Mouse (Mus musculus): ENCODE measurements at regions not wholly inside any gene's neighbourhood (a gene's known extent, or its start where the extent isn't known, plus 50 kb on each side); places are given as distances from the start of the nearest gene placed in this dataset.

DNA sequence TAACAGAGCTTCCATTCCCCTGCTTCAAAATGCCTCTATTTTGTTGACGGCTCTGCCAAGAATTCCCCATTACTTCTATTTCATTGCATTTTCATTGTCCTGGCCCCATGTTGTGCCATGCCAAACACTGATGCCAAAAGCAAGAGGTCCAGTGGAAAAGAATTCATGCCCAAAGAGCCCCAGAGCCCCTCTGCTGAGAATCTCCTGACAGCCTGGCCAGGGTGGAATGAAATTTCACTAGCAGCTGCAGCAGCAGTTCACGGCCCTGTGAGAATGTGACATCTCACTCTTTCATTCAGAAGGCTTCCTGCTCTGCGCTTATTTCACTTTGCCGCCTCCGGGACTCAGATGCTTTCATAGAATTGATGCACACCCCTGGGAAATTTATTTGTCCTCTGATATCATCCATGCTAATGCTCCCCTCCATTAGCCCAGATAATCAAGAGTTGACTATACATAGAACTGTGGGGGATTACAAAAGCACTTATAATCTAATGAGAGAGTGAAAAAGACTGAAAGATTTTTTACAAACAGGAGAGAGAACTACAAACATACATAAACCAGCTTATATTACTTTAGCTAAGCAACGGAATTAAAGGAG lies 911.7 kb upstream of the Map3k7 start:
- no peaks in the 10 kb centered on the region for H3K4me1 ChIP-seq (ENCODE audit: control insufficient read depth in 1 of 2, insufficient read depth in 2 of 2, low read length in 2 of 2)
- no peak overlapping the region for H3K9ac ChIP-seq (ENCODE audit: control insufficient read depth, low read depth, low read length, poor library complexity, severe bottlenecking)
- H3K79me2 ChIP-seq (ENCODE audit: control insufficient read depth, insufficient read depth, low read length, poor library complexity), result no peaks in the 10 kb centered on the region
- no peak overlapping the region for H3K4me3 ChIP-seq (ENCODE audit: control insufficient read depth in 1 of 2, insufficient read depth in 1 of 2, low read depth in 2 of 2, low read length in 2 of 2)
- H3K9me3 ChIP-seq (replicated peaks; ENCODE audit: insufficient read depth, low read length), result no peaks in the 10 kb centered on the region
- no peaks in the 10 kb centered on the region for H3K27me3 ChIP-seq (ENCODE audit: control insufficient read depth in 1 of 2, insufficient read depth in 2 of 2, low read length in 2 of 2)
- no peaks in the 10 kb centered on the region for H3K36me3 ChIP-seq (ENCODE audit: control insufficient read depth in 1 of 2, insufficient read depth in 2 of 2, low read length in 2 of 2)
- no peak for DNase-seq (ENCODE audit: low read depth, low spot score)
- no peak overlapping the region for H3K27ac ChIP-seq (ENCODE audit: control insufficient read depth, low read depth, low read length)
- TF ChIP-seq UBTF (IDR thresholded peaks at IDR 0.05; ENCODE audit: borderline replicate concordance, insufficient read depth, low read depth, low read length) (no peak), ELF1 (IDR thresholded peaks at IDR 0.05; ENCODE audit: low read depth, low read length) (no peak), ETS1 (IDR thresholded peaks at IDR 0.05; ENCODE audit: low read depth, low read length) (no peak), TAL1 (IDR thresholded peaks at IDR 0.05; ENCODE audit: low read length) (no peak), KAT2A (conservative IDR thresholded peaks at IDR 0.05; ENCODE audit: low read depth, low read length) (no peak), POLR2AphosphoS5 (IDR thresholded peaks at IDR 0.05; ENCODE audit: borderline replicate concordance, low read depth, low read length) (no peak), NRF1 (IDR thresholded peaks at IDR 0.05; ENCODE audit: insufficient read depth, low read depth, low read length, poor library complexity, severe bottlenecking) (no peak), ZC3H11A (IDR thresholded peaks at IDR 0.05; ENCODE audit: low read depth, low read length) (no peak), EP300 (IDR thresholded peaks at IDR 0.05; ENCODE audit: low read depth in 1 of 2, low read length in 2 of 2) (no peak), E2F4 (IDR thresholded peaks at IDR 0.05; ENCODE audit: borderline replicate concordance, low read depth, low read length) (no peak), USF2 (IDR thresholded peaks at IDR 0.05; ENCODE audit: borderline replicate concordance in 1 of 2, insufficient read depth in 1 of 2, low read depth in 1 of 2, low read length in 2 of 2) (no peak), ZMIZ1 (IDR thresholded peaks at IDR 0.05; ENCODE audit: low read depth, low read length) (no peak)

DNA sequence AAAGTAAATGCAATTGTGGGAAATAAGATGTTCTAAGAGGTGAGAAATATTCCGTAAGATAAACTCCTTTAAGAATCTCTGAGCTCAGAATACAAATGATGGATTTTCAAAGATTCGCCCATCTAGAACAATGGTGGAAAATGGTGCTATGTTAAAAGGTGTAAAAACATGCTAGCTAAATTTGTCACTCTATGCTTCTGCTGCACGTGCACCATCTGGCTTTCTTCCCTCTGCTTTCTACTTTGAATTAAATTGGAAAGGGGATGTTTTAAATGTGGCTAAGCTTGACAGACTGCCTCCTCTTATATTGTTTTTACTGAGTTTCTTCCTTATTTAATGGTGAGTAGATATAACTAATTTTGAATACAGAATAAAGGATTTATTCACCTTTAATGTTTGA lies 887.7 kb upstream of the Map3k7 start:
- H3K9me3 ChIP-seq (replicated peaks; ENCODE audit: insufficient read depth, low read length), result no peaks in the 10 kb centered on the region

More for the DNA sequence above, 887.7 kb upstream of the Map3k7 start:
- Histone ChIP-seq H3K79me2 (ENCODE audit: control insufficient read depth, insufficient read depth, low read length, poor library complexity) (no peaks in the 10 kb centered on the region), H3K9ac (ENCODE audit: control insufficient read depth, low read depth, low read length, poor library complexity, severe bottlenecking) (no peak overlapping the region), H3K36me3 (ENCODE audit: control insufficient read depth in 1 of 2, insufficient read depth in 2 of 2, low read length in 2 of 2) (no peaks in the 10 kb centered on the region), H3K27ac (ENCODE audit: control insufficient read depth, low read depth, low read length) (no peak overlapping the region), H3K4me1 (ENCODE audit: control insufficient read depth in 1 of 2, insufficient read depth in 2 of 2, low read length in 2 of 2) (no peaks in the 10 kb centered on the region), H3K27me3 (ENCODE audit: control insufficient read depth in 1 of 2, insufficient read depth in 2 of 2, low read length in 2 of 2) (no peaks in the 10 kb centered on the region), H3K4me3 (ENCODE audit: control insufficient read depth in 1 of 2, insufficient read depth in 1 of 2, low read depth in 2 of 2, low read length in 2 of 2) (no peak overlapping the region)
- TF ChIP-seq KAT2A (conservative IDR thresholded peaks at IDR 0.05; ENCODE audit: low read depth, low read length) (no peak), UBTF (IDR thresholded peaks at IDR 0.05; ENCODE audit: borderline replicate concordance, insufficient read depth, low read depth, low read length) (no peak), USF1 (IDR thresholded peaks at IDR 0.05; ENCODE audit: low read depth, low read length) (no peak), GATA1 (IDR thresholded peaks at IDR 0.05; ENCODE audit: low read depth, low read length) (no peak), TAL1 (IDR thresholded peaks at IDR 0.05; ENCODE audit: low read length) (no peak), TBP (IDR thresholded peaks at IDR 0.05; ENCODE audit: low read depth, low read length) (no peak), JUND (IDR thresholded peaks at IDR 0.05; ENCODE audit: low read depth, low read length) (no peak), CHD2 (IDR thresholded peaks at IDR 0.05; ENCODE audit: low read length) (no peak), ETS1 (IDR thresholded peaks at IDR 0.05; ENCODE audit: low read depth, low read length) (no peak), MYC (IDR thresholded peaks at IDR 0.05; ENCODE audit: low read depth, low read length) (no peak), RAD21 (IDR thresholded peaks at IDR 0.05; ENCODE audit: low read depth, low read length) (no peak), SMC3 (IDR thresholded peaks at IDR 0.05; ENCODE audit: low read depth, low read length) (no peak), NELFE (IDR thresholded peaks at IDR 0.05; ENCODE audit: low read depth, low read length) (no peak), MEF2A (IDR thresholded peaks at IDR 0.05; ENCODE audit: extremely low read depth, insufficient replicate concordance, low read depth, low read length, poor library complexity, severe bottlenecking) (no peak), MAFK (IDR thresholded peaks at IDR 0.05; ENCODE audit: borderline replicate concordance, low read depth, low read length) (no peak), CHD1 (IDR thresholded peaks at IDR 0.05; ENCODE audit: low read depth, low read length) (no peak), NRF1 (IDR thresholded peaks at IDR 0.05; ENCODE audit: insufficient read depth, low read depth, low read length, poor library complexity, severe bottlenecking) (no peak), EP300 (IDR thresholded peaks at IDR 0.05; ENCODE audit: low read depth in 1 of 2, low read length in 2 of 2) (no peak), MYB (IDR thresholded peaks at IDR 0.05; ENCODE audit: low read depth, low read length) (no peak), E2F4 (IDR thresholded peaks at IDR 0.05; ENCODE audit: borderline replicate concordance, low read depth, low read length) (no peak)
- no peak for DNase-seq (ENCODE audit: low read depth, low spot score)

All from MEL (cell line).